Mouse (Mus musculus) left cerebral cortex, postnatal 25 days (tissue): ENCODE results near the gene Tbc1d21. TPM values are rescaled to one million over a fixed set of nuclear protein-coding genes. Genes with fewer than 3 reads are reported as not detected.

Source experiments
- total RNA-seq, 2 experiments: library from RNA; stranded (reverse); gene quantifications; 2 replicates each; pipeline ENCODE4 v1.2.3; 2021

The Tbc1d21 gene
- total RNA-seq, 2 experiments from 2014 or later: not detected

Other genes with a start within 250 kb of the Tbc1d21 start
- gene Islr, start 166.1 kb downstream of the Tbc1d21 start, total RNA-seq: 10 to 100 TPM; 14.9 to 15.2 TPM
- 10 to 100 TPM; 72.2 to 76.7 TPM for gene Islr2, start 166.1 kb downstream of the Tbc1d21 start, total RNA-seq
- 10 to 100 TPM; 13.0 to 18.2 TPM for gene Pml, start 120.7 kb downstream of the Tbc1d21 start, total RNA-seq
- 10 to 100 TPM; 64.3 to 71.4 TPM for gene Stoml1, start 117.3 kb downstream of the Tbc1d21 start, total RNA-seq
- gene Loxl1, start 57.3 kb downstream of the Tbc1d21 start, total RNA-seq: 1 to 10 TPM; 2.0 to 2.6 TPM
- gene Insyn1, start 118.1 kb upstream of the Tbc1d21 start, total RNA-seq: 100 to 1,000 TPM; 221 to 222 TPM
- 1 to 10 TPM; 8.2 to 8.7 TPM for gene Cd276, start 185.0 kb upstream of the Tbc1d21 start, total RNA-seq
- 1,000 to 10,000 TPM; 1,057 to 1,077 TPM for gene Nptn, start 211.8 kb upstream of the Tbc1d21 start, total RNA-seq